ENCODE assay signal across 19 mouse cellular contexts in genomic region chr6:48448527-48448926, GRCm38 (mm10). TPM values are rescaled to one million over a fixed set of nuclear protein-coding genes. Genes with fewer than 3 reads are reported as not detected.
DNase-seq lines count a peak whose midpoint lies in the region; ATAC-seq and TF ChIP-seq lines count a peak whose summit lies in the region.
"Had no signal": no experiment of that assay in that cellular context is flagged by ENCODE, and none has a peak within 500 bp of the region (broad histone marks: within the 10 kb centered on the region; RNA-seq: fewer than 3 reads in every experiment).

No protein-coding gene starts in this region.

- no peak overlapping the region for H3K4me3 ChIP-seq in forebrain, embryonic 10.5 days
- H3K4me3 ChIP-seq in forebrain, embryonic 16.5 days (replicated peaks; ENCODE audit: low read length): no peak overlapping the region
- no peak overlapping the region for H3K4me3 ChIP-seq in lung, embryonic 14.5 days (ENCODE audit: low read depth, low read length)
- H3K4me3 ChIP-seq in heart, embryonic 16.5 days (ENCODE audit: low read length): no peak overlapping the region
- H3K4me3 ChIP-seq: megakaryocyte, embryonic 14.5 days; neural tube, embryonic 13.5 days had no signal

- no peaks in the 10 kb centered on the region for H3K36me3 ChIP-seq in forebrain, embryonic 10.5 days (replicated peaks)
- H3K36me3 ChIP-seq in forebrain, embryonic 16.5 days (ENCODE audit: control insufficient read depth, insufficient read depth): no peaks in the 10 kb centered on the region
- no peaks in the 10 kb centered on the region for H3K36me3 ChIP-seq in lung, embryonic 14.5 days (ENCODE audit: insufficient read depth)
- H3K36me3 ChIP-seq in heart, embryonic 16.5 days (ENCODE audit: control insufficient read depth, insufficient read depth): no peaks in the 10 kb centered on the region
- H3K36me3 ChIP-seq: G1E; neural tube, embryonic 13.5 days had no signal

- H3K9me3 ChIP-seq in forebrain, embryonic 10.5 days: no peaks in the 10 kb centered on the region
- no peaks in the 10 kb centered on the region for H3K9me3 ChIP-seq in forebrain, embryonic 16.5 days (ENCODE audit: control insufficient read depth, low read length)
- no peaks in the 10 kb centered on the region for H3K9me3 ChIP-seq in lung, embryonic 14.5 days (ENCODE audit: low read depth, low read length)
- no peaks in the 10 kb centered on the region for H3K9me3 ChIP-seq in heart, embryonic 16.5 days (replicated peaks; ENCODE audit: control insufficient read depth, low read length)
- H3K9me3 ChIP-seq: G1E; neural tube, embryonic 13.5 days had no signal

- no peak for ATAC-seq in forebrain, embryonic 16.5 days
- no peak for ATAC-seq in lung, embryonic 14.5 days (ENCODE audit: insufficient read depth)
- no peak for ATAC-seq in heart, embryonic 16.5 days (replicated peaks; ENCODE audit: extremely low read depth, insufficient read depth, low FRiP score)
- ATAC-seq: activated CD4-positive, CD25-positive, alpha-beta regulatory T cell, adult 4 months; forebrain, postnatal 0 days had no signal

- no peak overlapping the region for H3K9ac ChIP-seq in forebrain, embryonic 16.5 days (replicated peaks; ENCODE audit: low read depth, low read length)
- no peak overlapping the region for H3K9ac ChIP-seq in lung, embryonic 14.5 days
- H3K9ac ChIP-seq in heart, embryonic 16.5 days (ENCODE audit: low read length): no peak overlapping the region
- H3K9ac ChIP-seq: forebrain, postnatal 0 days; neural tube, embryonic 13.5 days had no signal

- H3K4me2 ChIP-seq in forebrain, embryonic 16.5 days (ENCODE audit: low read length): no peak overlapping the region
- no peak overlapping the region for H3K4me2 ChIP-seq in lung, embryonic 14.5 days
- no peak overlapping the region for H3K4me2 ChIP-seq in heart, embryonic 16.5 days (ENCODE audit: low read depth, low read length)
- H3K4me2 ChIP-seq: neural tube, embryonic 13.5 days had no signal

- DNase-seq in forebrain, embryonic 10.5 days (ENCODE audit: extremely low spot score, low spot score): no peak
- DNase-seq in kidney, adult 9 months: peak; percentile 27
- no peak for DNase-seq in kidney, adult 8-10 months
- DNase-seq in lung, embryonic 14.5 days: peak; percentile 37
- DNase-seq in lung, adult 18-20 months: no peak
- no peak for DNase-seq in layer of hippocampus, adult 9-10 months (ENCODE audit: low spot score)
- DNase-seq: adrenal gland, postnatal 25 days; cerebellum, adult 11 months; cerebellum, postnatal 10 days; forebrain, postnatal 0 days; gastrocnemius, postnatal 36 days; liver; midbrain, embryonic 14.5 days had no signal

- 82% methylated on average over 7 of the region's 7 CpGs for WGBS in forebrain, embryonic 10.5 days
- WGBS in forebrain, embryonic 16.5 days: 85% methylated on average over 7 of the region's 7 CpGs
- WGBS in lung, embryonic 14.5 days: 52% methylated on average over 7 of the region's 7 CpGs
- 54% methylated on average over 7 of the region's 7 CpGs for WGBS in heart, embryonic 16.5 days

- peaks cover 23% of the 10 kb centered on the region for H3K27me3 ChIP-seq in forebrain, embryonic 10.5 days (ENCODE audit: poor library complexity, severe bottlenecking)
- no peaks in the 10 kb centered on the region for H3K27me3 ChIP-seq in forebrain, embryonic 16.5 days (replicated peaks; ENCODE audit: control insufficient read depth, insufficient read depth, low read length)
- no peaks in the 10 kb centered on the region for H3K27me3 ChIP-seq in lung, embryonic 14.5 days (ENCODE audit: insufficient read depth, low read length)
- H3K27me3 ChIP-seq in heart, embryonic 16.5 days (ENCODE audit: control insufficient read depth, insufficient read depth, low read length): no peaks in the 10 kb centered on the region
- H3K27me3 ChIP-seq: neural tube, embryonic 13.5 days had no signal

- H3K4me1 ChIP-seq in forebrain, embryonic 10.5 days: peaks cover 35% of the 10 kb centered on the region
- H3K4me1 ChIP-seq in forebrain, embryonic 16.5 days (replicated peaks; ENCODE audit: control insufficient read depth, insufficient read depth, low read length): peaks cover 7% of the 10 kb centered on the region
- no peaks in the 10 kb centered on the region for H3K4me1 ChIP-seq in lung, embryonic 14.5 days (ENCODE audit: insufficient read depth)
- H3K4me1 ChIP-seq in heart, embryonic 16.5 days (ENCODE audit: control insufficient read depth, insufficient read depth, low read length): peaks cover 6% of the 10 kb centered on the region

- H3K27ac ChIP-seq in forebrain, embryonic 10.5 days: 0 out of 2 replicates have a peak overlapping the region, but pooled peaks have one; percentile 35
- H3K27ac ChIP-seq in forebrain, embryonic 16.5 days (ENCODE audit: low read length): no peak overlapping the region
- no peak overlapping the region for H3K27ac ChIP-seq in lung, embryonic 14.5 days (ENCODE audit: low read depth)
- 0 out of 2 replicates have a peak overlapping the region, but pooled peaks have one; percentile 14 for H3K27ac ChIP-seq in heart, embryonic 16.5 days (ENCODE audit: low read length)
- H3K27ac ChIP-seq: neural tube, embryonic 13.5 days had no signal

- no peak for TF ChIP-seq CTCF in lung, embryonic 14.5 days (IDR thresholded peaks at IDR 0.05; ENCODE audit: low read depth)

RNA-seq across cellular contexts. Expression of gene Sspo, which starts 0.5 kb away (rescaled TPM):
- polyA plus RNA-seq in forebrain, embryonic 10.5 days (2016; fragmentation: Nextera tagmentation; extraction: Ambion mirVana): 0.15 and 0.19 TPM in 2 replicates
- 0.16 and 0.19 TPM in 2 replicates for polyA plus RNA-seq in forebrain, embryonic 16.5 days (2015; fragmentation: Nextera tagmentation; extraction: Ambion mirVana)
- 0.11 and 0.18 TPM in 2 replicates for polyA plus RNA-seq in lung, embryonic 14.5 days (2014; fragmentation: Nextera tagmentation; extraction: Ambion mirVana)
- 0.42 and 0.43 TPM in 2 replicates for polyA plus RNA-seq in heart, embryonic 16.5 days (2015; fragmentation: Nextera tagmentation; extraction: Ambion mirVana)
- polyA plus RNA-seq: G1E had no signal

RNA-seq across cellular contexts. Expression of gene Zfp467, which starts 2.9 kb away (rescaled TPM):
- 12.9 and 13.1 TPM in 2 replicates for polyA plus RNA-seq in forebrain, embryonic 10.5 days (2016; fragmentation: Nextera tagmentation; extraction: Ambion mirVana)
- polyA plus RNA-seq in forebrain, embryonic 16.5 days (2015; fragmentation: Nextera tagmentation; extraction: Ambion mirVana): 28.7 and 29.8 TPM in 2 replicates
- 20.7 TPM in 2 replicates for polyA plus RNA-seq in lung, embryonic 14.5 days (2014; fragmentation: Nextera tagmentation; extraction: Ambion mirVana)
- 20.3 and 22.1 TPM in 2 replicates for polyA plus RNA-seq in heart, embryonic 16.5 days (2015; fragmentation: Nextera tagmentation; extraction: Ambion mirVana)

RNA-seq across cellular contexts. Expression of gene Krba1, which starts 53.1 kb away (rescaled TPM):
- polyA plus RNA-seq in forebrain, embryonic 10.5 days (2016; fragmentation: Nextera tagmentation; extraction: Ambion mirVana): 23.7 and 24.5 TPM in 2 replicates
- polyA plus RNA-seq in forebrain, embryonic 16.5 days (2015; fragmentation: Nextera tagmentation; extraction: Ambion mirVana): 28.4 and 30.9 TPM in 2 replicates
- polyA plus RNA-seq in lung, embryonic 14.5 days (2014; fragmentation: Nextera tagmentation; extraction: Ambion mirVana): 18.6 and 22.3 TPM in 2 replicates
- 17.6 and 18.6 TPM in 2 replicates for polyA plus RNA-seq in heart, embryonic 16.5 days (2015; fragmentation: Nextera tagmentation; extraction: Ambion mirVana)
- polyA plus RNA-seq: G1E had no signal

Comparison
In these comparisons a context has a peak if more than half of its experiments do, and no peak if none do; other contexts are left out.
1. DNase-seq: peak in kidney, adult 9 months (single experiment) and lung, embryonic 14.5 days (single experiment); none in forebrain, embryonic 10.5 days (single experiment), kidney, adult 8-10 months (0 of 2), lung, adult 18-20 months (0 of 2) and layer of hippocampus, adult 9-10 months (single experiment).
2. H3K27ac ChIP-seq: peak in forebrain, embryonic 10.5 days (single experiment) and heart, embryonic 16.5 days (single experiment); none in forebrain, embryonic 16.5 days (single experiment) and lung, embryonic 14.5 days (single experiment).